Mouse (Mus musculus) heart, postnatal 0 days (tissue): ENCODE measurements at regions not wholly inside any gene's neighbourhood (a gene's known extent, or its start where the extent isn't known, plus 50 kb on each side); places are given as distances from the start of the nearest gene placed in this dataset.
A peak's percentile ranks its signal among the peaks of the same experiment; 100 is the strongest.

Experiments
- ATAC-seq: fragments of 200-750 bp; cut with Nextera tagmentation; 2 replicates; pipeline ENCODE4 v1.8.0; 2017; ENCODE audit warnings: low read depth, moderate number of reproducible peaks, moderate library complexity; ENCODE audit not compliant: insufficient read depth
- DNase-seq: peaks from one replicate; pipeline ENCODE4 v3.0.0-alpha.2; 2016; ENCODE audit warnings: low spot score
- H3K27ac ChIP-seq: fragments of 300-500 bp; sonication (generic); 2 replicates; pipeline ENCODE4 v1.5.1; 2014; ENCODE audit warnings: low read depth, mild to moderate bottlenecking
- H3K27me3 ChIP-seq: fragments of 300-500 bp; sonication (generic); 2 replicates; pipeline ENCODE4 v1.6.1; 2014; ENCODE audit warnings: low read length, mixed read lengths; ENCODE audit not compliant: control insufficient read depth, insufficient read depth
- H3K36me3 ChIP-seq: fragments of 300-500 bp; sonication (generic); replicated peaks from 2 replicates; pipeline ENCODE4 v1.6.1; 2014; ENCODE audit warnings: low read length, mixed read lengths; ENCODE audit not compliant: control insufficient read depth, insufficient read depth
- H3K4me1 ChIP-seq: fragments of 300-500 bp; sonication (generic); 2 replicates; pipeline ENCODE4 v1.6.1; 2014; ENCODE audit warnings: antibody characterized with exemption; ENCODE audit not compliant: control insufficient read depth, insufficient read depth
- H3K4me2 ChIP-seq: fragments of 300-500 bp; sonication (generic); 2 replicates; pipeline ENCODE4 v1.6.1; 2014; ENCODE audit warnings: low read depth, mild to moderate bottlenecking, low read length, moderate library complexity
- H3K4me3 ChIP-seq: fragments of 300-500 bp; sonication (generic); 2 replicates; pipeline ENCODE4 v1.5.1; 2014; ENCODE audit warnings: low read depth, low read length
- H3K9ac ChIP-seq: fragments of 300-500 bp; sonication (generic); replicated peaks from 2 replicates; pipeline ENCODE4 v1.6.1; 2014; ENCODE audit warnings: low read depth, low read length, mixed read lengths
- H3K9me3 ChIP-seq: fragments of 300-500 bp; sonication (generic); replicated peaks from 2 replicates; pipeline ENCODE4 v1.6.1; 2016; ENCODE audit warnings: low read length; ENCODE audit not compliant: control insufficient read depth
- CTCF ChIP-seq: IDR thresholded peaks from 2 replicates; pipeline ENCODE4 v1.5.1; 2016; ENCODE audit warnings: antibody characterized with exemption, control low read depth, low read depth
- EP300 ChIP-seq: IDR thresholded peaks from 2 replicates; pipeline ENCODE4 v1.6.1; 2016; ENCODE audit warnings: antibody characterized with exemption, low read depth
- WGBS: fragments of 180-500 bp; shearing (Covaris S2); extraction: QIAGEN DNeasy Blood & Tissue Kit; methylation state at CpG from one replicate; pipeline ENCODE4 v1.1.7; 2014; 5-methylcytosine and 5-hydroxymethylcytosine counted together

DNA sequence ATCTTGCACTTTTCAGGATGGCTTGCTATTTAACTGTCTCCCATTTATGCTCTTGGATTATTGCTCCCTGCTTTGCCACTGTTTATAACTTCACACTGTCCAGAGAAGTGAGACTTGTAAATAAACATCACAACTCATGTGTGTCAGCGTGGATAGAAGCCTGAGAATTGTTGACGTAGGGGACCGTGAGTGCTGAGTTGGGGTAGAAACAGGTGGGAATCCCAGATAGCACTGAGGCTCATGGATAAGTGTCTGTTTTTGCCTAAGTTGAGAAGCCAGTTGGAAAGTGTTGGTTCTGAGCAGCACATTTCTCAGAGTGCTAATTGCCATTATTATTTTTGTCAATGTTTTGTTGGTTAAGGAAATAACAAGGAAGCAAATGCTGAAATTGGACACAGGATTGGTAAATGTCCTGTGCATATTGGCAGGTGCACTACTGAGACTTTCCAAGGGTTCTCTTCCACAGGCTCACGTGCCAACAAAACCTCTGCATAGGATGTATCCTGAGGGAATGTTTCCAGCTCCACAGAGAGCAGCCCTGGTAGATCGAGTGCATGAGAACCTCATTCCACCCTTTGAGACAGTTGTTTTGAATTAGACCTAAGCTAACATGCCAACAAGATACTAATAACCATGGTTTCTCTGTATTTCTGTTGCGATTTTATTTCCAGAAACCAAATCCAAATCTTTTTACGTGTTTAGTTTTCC, 74.3 kb upstream of the Grb10 start:
- Histone ChIP-seq H3K27me3 (no peaks in the 10 kb centered on the region), H3K9me3 (no peaks in the 10 kb centered on the region), H3K27ac (no peak overlapping the region), H3K4me2 (no peak overlapping the region), H3K4me1 (no peaks in the 10 kb centered on the region), H3K36me3 (no peaks in the 10 kb centered on the region), H3K9ac (no peak overlapping the region), H3K4me3 (no peak overlapping the region)
- ATAC-seq (no peak), DNase-seq (no peak)
- TF ChIP-seq EP300 (no peak), CTCF (no peak)
- WGBS, result 72% methylated on average over 7 of the region's 7 CpGs

DNA sequence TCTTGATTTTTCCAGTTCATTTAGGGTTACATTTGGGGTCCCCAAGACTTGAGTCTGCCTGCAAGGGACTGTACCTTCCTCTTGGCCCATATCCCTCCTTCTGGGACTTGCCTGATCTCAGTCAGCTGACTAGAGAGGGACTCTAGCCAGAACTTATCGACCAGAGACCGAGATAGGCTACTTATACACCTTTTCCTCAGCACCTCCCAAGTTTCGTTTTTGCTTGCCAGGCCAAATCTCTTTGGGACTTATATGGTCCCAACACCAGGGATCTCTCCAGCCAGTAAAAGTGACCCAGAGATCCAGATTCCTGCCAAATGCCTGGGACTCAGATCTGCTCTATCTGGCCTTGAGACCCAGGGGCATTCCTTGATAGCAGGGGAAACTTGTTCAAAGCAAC, 69.2 kb upstream of the Grb10 start:
- ATAC-seq (no peak), DNase-seq (no peak)
- no peak overlapping the region for H3K27ac ChIP-seq
- no peaks in the 10 kb centered on the region for H3K9me3 ChIP-seq
- H3K4me3 ChIP-seq, result no peak overlapping the region
- no peaks in the 10 kb centered on the region for H3K27me3 ChIP-seq
- H3K4me1 ChIP-seq, result no peaks in the 10 kb centered on the region
- 63% methylated on average over 3 of the region's 3 CpGs for WGBS
- TF ChIP-seq CTCF (no peak), EP300 (no peak)
- H3K36me3 ChIP-seq, result no peaks in the 10 kb centered on the region
- H3K9ac ChIP-seq, result no peak overlapping the region
- H3K4me2 ChIP-seq, result no peak overlapping the region

DNA sequence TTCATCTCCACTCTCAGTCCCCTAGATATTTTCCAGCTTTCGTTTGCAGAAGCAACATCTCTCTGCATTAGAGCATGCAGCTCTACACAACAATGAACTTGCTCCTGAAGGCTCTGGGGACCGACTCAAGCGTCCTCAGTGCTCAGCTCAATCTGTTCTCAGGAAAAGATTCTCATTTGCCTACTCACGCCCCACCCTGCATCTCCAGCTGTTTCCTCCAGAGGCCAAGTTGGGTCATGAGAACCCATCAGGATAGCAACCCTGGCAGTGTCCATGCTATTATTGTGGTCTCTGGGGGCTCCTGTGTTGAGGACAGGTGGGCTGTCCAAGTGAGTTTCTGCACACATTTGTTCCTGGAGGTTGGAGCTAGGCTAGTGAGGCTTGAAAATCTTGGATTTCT, 52.5 kb upstream of the Grb10 start:
- TF ChIP-seq EP300, result no peak
- no peak for TF ChIP-seq CTCF
- Histone ChIP-seq H3K27ac (no peak overlapping the region), H3K4me3 (no peak overlapping the region), H3K9me3 (no peaks in the 10 kb centered on the region), H3K9ac (no peak overlapping the region), H3K36me3 (no peaks in the 10 kb centered on the region), H3K27me3 (no peaks in the 10 kb centered on the region), H3K4me1 (no peaks in the 10 kb centered on the region; the same call in 1 of the 2 replicates), H3K4me2 (no peak overlapping the region)
- 70% methylated on average over 4 of the region's 4 CpGs for WGBS
- DNase-seq (no peak), ATAC-seq (0 out of 2 replicates have a peak, but pooled peaks have one; percentile 30)

GRCm38 (mm10) chr11:12089788-12090365, 51.4 kb upstream of the Grb10 start:
- Histone ChIP-seq H3K27ac (no peak overlapping the region), H3K4me3 (no peak overlapping the region), H3K36me3 (no peaks in the 10 kb centered on the region), H3K9me3 (no peaks in the 10 kb centered on the region), H3K4me2 (no peak overlapping the region), H3K27me3 (no peaks in the 10 kb centered on the region), H3K4me1 (no peaks in the 10 kb centered on the region; the same call in 1 of the 2 replicates), H3K9ac (no peak overlapping the region)
- ATAC-seq (peak; percentile 57), DNase-seq (no peak)
- no peak for TF ChIP-seq CTCF
- no peak for TF ChIP-seq EP300
- 22% methylated on average over 2 of the region's 2 CpGs for WGBS
